Mouse (Mus musculus) stomach, embryonic 15.5 days (tissue): ENCODE data around the gene Agtpbp1. TPM values are rescaled to one million over a fixed set of nuclear protein-coding genes. Genes with fewer than 3 reads are reported as not detected.
"Not testable (repeated sequence)": the region's sequence is repeated elsewhere in the genome, so short reads cannot be mapped to it uniquely, and the experiment has no call there.

Source experiments
- ATAC-seq: fragments of 200-750 bp; cut with Nextera tagmentation; 2 replicates; pipeline ENCODE4 v1.8.0; 2017; ENCODE audit warnings: low read depth, moderate number of reproducible peaks, moderate TSS enrichment; ENCODE audit not compliant: insufficient read depth, low FRiP score
- H3K27ac ChIP-seq: fragments of 300-500 bp; sonication (generic); 2 replicates; pipeline ENCODE4 v1.5.1; 2015; ENCODE audit warnings: mild to moderate bottlenecking, inconsistent platforms
- H3K27me3 ChIP-seq: fragments of 300-500 bp; sonication (generic); replicated peaks from 2 replicates; pipeline ENCODE4 v1.6.1; 2015; ENCODE audit warnings: inconsistent platforms
- H3K36me3 ChIP-seq: fragments of 300-500 bp; sonication (generic); 2 replicates; pipeline ENCODE4 v1.6.1; 2015; ENCODE audit warnings: inconsistent platforms
- H3K4me1 ChIP-seq: fragments of 300-500 bp; sonication (generic); 2 replicates; pipeline ENCODE4 v1.6.1; 2015; ENCODE audit warnings: inconsistent platforms
- H3K4me2 ChIP-seq: fragments of 300-500 bp; sonication (generic); 2 replicates; pipeline ENCODE4 v1.6.1; 2015; ENCODE audit warnings: mild to moderate bottlenecking, inconsistent platforms
- H3K4me3 ChIP-seq: fragments of 300-500 bp; sonication (generic); replicated peaks from 2 replicates; pipeline ENCODE4 v1.5.1; 2015; ENCODE audit warnings: inconsistent platforms
- H3K9ac ChIP-seq: fragments of 300-500 bp; sonication (generic); 2 replicates; pipeline ENCODE4 v1.6.1; 2015; ENCODE audit warnings: inconsistent platforms
- H3K9me3 ChIP-seq: fragments of 300-500 bp; sonication (generic); 2 replicates; pipeline ENCODE4 v1.6.1; 2016; ENCODE audit warnings: inconsistent platforms
- WGBS: fragments of 180-500 bp; shearing (Covaris S2); methylation state at CpG from one replicate; pipeline ENCODE4 v1.1.7; 2015; 5-methylcytosine and 5-hydroxymethylcytosine counted together
- polyA plus RNA-seq: library from polyadenylated mRNA; unstranded; fragments of >200 nt; fragmentation: Nextera tagmentation; extraction: Ambion mirVana; gene quantifications from 2 replicates; pipeline ENCODE4 v1.2.1, GENCODE M21; 2015

Gene Agtpbp1
- polyA plus RNA-seq, 1 experiment from 2014 or later = 20.1 TPM

GRCm38 (mm10) chr13:59498191-59498590 lies 86.8 kb downstream of the Agtpbp1 start:
- 55% methylated on average over 5 of the region's 5 CpGs for WGBS
- H3K27me3 ChIP-seq = no peaks in the 10 kb centered on the region
- H3K36me3 ChIP-seq = peaks cover 16% of the 10 kb centered on the region; the same call in 1 of the 2 replicates
- H3K4me3 ChIP-seq = no peak overlapping the region
- no peak overlapping the region for H3K9ac ChIP-seq
- H3K27ac ChIP-seq = no peak overlapping the region
- no peaks in the 10 kb centered on the region for H3K9me3 ChIP-seq
- H3K4me2 ChIP-seq = no peak overlapping the region
- H3K4me1 ChIP-seq = no peaks in the 10 kb centered on the region
- no peak for ATAC-seq

- H3K4me1 ChIP-seq = no peaks in the 10 kb centered on the region
- H3K36me3 ChIP-seq = peaks cover 16% of the 10 kb centered on the region; the same call in 1 of the 2 replicates
- ATAC-seq = no peak
- no peak overlapping the region for H3K27ac ChIP-seq
- H3K9ac ChIP-seq = no peak overlapping the region
- H3K9me3 ChIP-seq = no peaks in the 10 kb centered on the region
- H3K4me3 ChIP-seq = no peak overlapping the region
- no peaks in the 10 kb centered on the region for H3K27me3 ChIP-seq
- 39% methylated on average over 8 of the region's 8 CpGs for WGBS
- no peak overlapping the region for H3K4me2 ChIP-seq
Measured at GRCm38 (mm10) chr13:59495839-59496238, 89.2 kb downstream of the Agtpbp1 start.

- no peaks in the 10 kb centered on the region for H3K27me3 ChIP-seq
- WGBS = 76% methylated on average over 5 of the region's 5 CpGs
- no peak for ATAC-seq
- H3K4me3 ChIP-seq = no peak overlapping the region
- H3K4me2 ChIP-seq = no peak overlapping the region
- no peak overlapping the region for H3K27ac ChIP-seq
- no peaks in the 10 kb centered on the region for H3K4me1 ChIP-seq
- H3K9me3 ChIP-seq = no peaks in the 10 kb centered on the region
- H3K36me3 ChIP-seq = peaks cover 15% of the 10 kb centered on the region; the same call in 1 of the 2 replicates
- H3K9ac ChIP-seq = no peak overlapping the region
Measured at GRCm38 (mm10) chr13:59494619-59495262, 90.3 kb downstream of the Agtpbp1 start.

- Histone ChIP-seq H3K27ac (no peak overlapping the region), H3K9ac (no peak overlapping the region), H3K4me2 (no peak overlapping the region), H3K4me3 (no peak overlapping the region), H3K27me3 (no peaks in the 10 kb centered on the region), H3K9me3 (no peaks in the 10 kb centered on the region), H3K4me1 (no peaks in the 10 kb centered on the region), H3K36me3 (peaks cover 10% of the 10 kb centered on the region; the same call in 1 of the 2 replicates)
- ATAC-seq = no peak
- WGBS = 65% methylated on average over 4 of the region's 4 CpGs
Measured at GRCm38 (mm10) chr13:59490726-59491125, 94.3 kb downstream of the Agtpbp1 start.

GRCm38 (mm10) chr13:59489143-59489542 lies 95.9 kb downstream of the Agtpbp1 start:
- no peak overlapping the region for H3K27ac ChIP-seq
- no peaks in the 10 kb centered on the region for H3K36me3 ChIP-seq
- no peaks in the 10 kb centered on the region for H3K4me1 ChIP-seq
- H3K9ac ChIP-seq = no peak overlapping the region
- H3K9me3 ChIP-seq = no peaks in the 10 kb centered on the region
- H3K27me3 ChIP-seq = no peaks in the 10 kb centered on the region
- WGBS = 41% methylated on average over 2 of the region's 2 CpGs
- no peak overlapping the region for H3K4me3 ChIP-seq
- H3K4me2 ChIP-seq = no peak overlapping the region
- no peak for ATAC-seq

GRCm38 (mm10) chr13:59487287-59487686 lies 97.7 kb downstream of the Agtpbp1 start:
- no peak overlapping the region for H3K27ac ChIP-seq
- H3K9ac ChIP-seq = no peak overlapping the region
- H3K27me3 ChIP-seq = no peaks in the 10 kb centered on the region
- no peak overlapping the region for H3K4me3 ChIP-seq
- no peaks in the 10 kb centered on the region for H3K9me3 ChIP-seq
- no peaks in the 10 kb centered on the region for H3K4me1 ChIP-seq
- 93% methylated on average over 8 of the region's 8 CpGs for WGBS
- H3K36me3 ChIP-seq = no peaks in the 10 kb centered on the region
- no peak overlapping the region for H3K4me2 ChIP-seq
- ATAC-seq = no peak

GRCm38 (mm10) chr13:59486243-59486642 lies 98.8 kb downstream of the Agtpbp1 start:
- H3K27ac ChIP-seq = no peak overlapping the region
- no peak overlapping the region for H3K9ac ChIP-seq
- no peaks in the 10 kb centered on the region for H3K36me3 ChIP-seq
- no peak for ATAC-seq
- no peak overlapping the region for H3K4me3 ChIP-seq
- no peaks in the 10 kb centered on the region for H3K27me3 ChIP-seq
- no peaks in the 10 kb centered on the region for H3K9me3 ChIP-seq
- H3K4me2 ChIP-seq = no peak overlapping the region
- no peaks in the 10 kb centered on the region for H3K4me1 ChIP-seq
- WGBS = 76% methylated on average over 5 of the region's 5 CpGs

- Histone ChIP-seq H3K4me3 (no peak overlapping the region), H3K4me1 (no peaks in the 10 kb centered on the region), H3K27ac (no peak overlapping the region), H3K36me3 (no peaks in the 10 kb centered on the region), H3K9me3 (no peaks in the 10 kb centered on the region), H3K4me2 (no peak overlapping the region), H3K9ac (no peak overlapping the region), H3K27me3 (no peaks in the 10 kb centered on the region)
- ATAC-seq = no peak
- 85% methylated on average over 7 of the region's 7 CpGs for WGBS
Measured at GRCm38 (mm10) chr13:59485456-59485855, 99.6 kb downstream of the Agtpbp1 start.

- Histone ChIP-seq H3K36me3 (0 out of 2 replicates have a peak, but pooled peaks cover 4% of the 10 kb centered on the region), H3K27ac (no peak overlapping the region), H3K9ac (no peak overlapping the region), H3K4me1 (no peaks in the 10 kb centered on the region), H3K4me3 (no peak overlapping the region), H3K9me3 (no peaks in the 10 kb centered on the region), H3K27me3 (no peaks in the 10 kb centered on the region), H3K4me2 (no peak overlapping the region)
- 89% methylated on average over 4 of the region's 4 CpGs for WGBS
- no peak for ATAC-seq
Measured at GRCm38 (mm10) chr13:59481484-59481855, 103.6 kb downstream of the Agtpbp1 start.

GRCm38 (mm10) chr13:59480599-59481483 lies 104.2 kb downstream of the Agtpbp1 start:
- 0 out of 2 replicates have a peak, but pooled peaks cover 4% of the 10 kb centered on the region for H3K36me3 ChIP-seq
- no peaks in the 10 kb centered on the region for H3K4me1 ChIP-seq
- WGBS = 67% methylated on average over 13 of the region's 13 CpGs
- H3K27ac ChIP-seq = no peak overlapping the region
- H3K27me3 ChIP-seq = no peaks in the 10 kb centered on the region
- ATAC-seq = no peak
- no peak overlapping the region for H3K4me2 ChIP-seq
- no peak overlapping the region for H3K4me3 ChIP-seq
- no peaks in the 10 kb centered on the region for H3K9me3 ChIP-seq
- H3K9ac ChIP-seq = no peak overlapping the region

- WGBS = 87% methylated on average over 7 of the region's 7 CpGs
- not testable (repeated sequence) for ATAC-seq
Measured at GRCm38 (mm10) chr13:59477928-59478327, 107.1 kb downstream of the Agtpbp1 start.

GRCm38 (mm10) chr13:59477451-59477850 lies 107.6 kb downstream of the Agtpbp1 start:
- 92% methylated on average over 14 of the region's 14 CpGs for WGBS
- no peak for ATAC-seq

More at GRCm38 (mm10) chr13:59477928-59478327, 107.1 kb downstream of the Agtpbp1 start:
- not testable (repeated sequence) for H3K9me3 ChIP-seq, H3K27ac ChIP-seq, H3K4me2 ChIP-seq, H3K4me1 ChIP-seq, H3K4me3 ChIP-seq, H3K27me3 ChIP-seq, H3K9ac ChIP-seq, H3K36me3 ChIP-seq

More at GRCm38 (mm10) chr13:59477451-59477850, 107.6 kb downstream of the Agtpbp1 start:
- H3K36me3 ChIP-seq = 0 out of 2 replicates have a peak, but pooled peaks cover 4% of the 10 kb centered on the region
- no peaks in the 10 kb centered on the region for H3K9me3 ChIP-seq
- no peak overlapping the region for H3K4me2 ChIP-seq
- H3K4me1 ChIP-seq = no peaks in the 10 kb centered on the region
- H3K27ac ChIP-seq = no peak overlapping the region
- H3K9ac ChIP-seq = no peak overlapping the region
- no peak overlapping the region for H3K4me3 ChIP-seq
- H3K27me3 ChIP-seq = no peaks in the 10 kb centered on the region
